Mouse (Mus musculus) heart, postnatal 4 days (tissue): Measurements from ENCODE around the gene Zbtb22. TPM values are rescaled to one million over a fixed set of nuclear protein-coding genes. Genes with fewer than 3 reads are reported as not detected.
A peak's percentile ranks its signal among the peaks of the same experiment; 100 is the strongest.
"Not testable (repeated sequence)": the region's sequence is repeated elsewhere in the genome, so short reads cannot be mapped to it uniquely, and the experiment has no call there.

ENCODE experiments used
- DNase-seq: peaks from one replicate; pipeline ENCODE4 v3.0.0; 2021
- total RNA-seq, 2 experiments: library from RNA; stranded (reverse); gene quantifications; 2 replicates each; pipeline ENCODE4 v1.2.3; 2021

Gene Zbtb22
- 10 to 100 TPM; 34.3 to 35.8 TPM for total RNA-seq

GRCm38 (mm10) chr17:33915671-33916250 lies at the start of gene Zbtb22, which contains the start of gene Tapbp:
TSS of gene Zbtb22 (plus strand) at chr17:33915904.
TSS of gene Tapbp (plus strand) at chr17:33915899.
- peak; percentile 96 for DNase-seq

- not testable (repeated sequence) for DNase-seq
Observed at GRCm38 (mm10) chr17:33873537-33873936, 42.2 kb upstream of the Zbtb22 start, which contains the start of gene Gm7029. TSS of gene Gm7029 (plus strand) at chr17:33873837.

- DNase-seq, result no peak
Observed at GRCm38 (mm10) chr17:33874411-33874810, 41.3 kb upstream of the Zbtb22 start.

- DNase-seq, result peak; percentile 41
Observed at GRCm38 (mm10) chr17:33875797-33876196, 39.9 kb upstream of the Zbtb22 start.

GRCm38 (mm10) chr17:33884320-33884719 lies 31.4 kb upstream of the Zbtb22 start:
- not testable (repeated sequence) for DNase-seq

- DNase-seq, result not testable (repeated sequence)
Observed at GRCm38 (mm10) chr17:33887802-33888201, 27.9 kb upstream of the Zbtb22 start.

GRCm38 (mm10) chr17:33888230-33888629 lies 27.5 kb upstream of the Zbtb22 start:
- not testable (repeated sequence) for DNase-seq

- not testable (repeated sequence) for DNase-seq
Observed at GRCm38 (mm10) chr17:33889941-33890532, 25.7 kb upstream of the Zbtb22 start.

- peak; percentile 100 for DNase-seq
Observed at GRCm38 (mm10) chr17:33890533-33891059, 25.1 kb upstream of the Zbtb22 start, which contains the start of gene Kifc1. TSS of gene Kifc1 (minus strand) at chr17:33890661.

GRCm38 (mm10) chr17:33891357-33891756 lies 24.3 kb upstream of the Zbtb22 start:
- no peak for DNase-seq

- DNase-seq, result not testable (repeated sequence)
Observed at GRCm38 (mm10) chr17:33891892-33892291, 23.8 kb upstream of the Zbtb22 start.

GRCm38 (mm10) chr17:33892429-33892828 lies 23.3 kb upstream of the Zbtb22 start:
- DNase-seq, result no peak

GRCm38 (mm10) chr17:33893011-33893410 lies 22.7 kb upstream of the Zbtb22 start:
- not testable (repeated sequence) for DNase-seq

- peak; percentile 34 for DNase-seq
Observed at GRCm38 (mm10) chr17:33897114-33897794, 18.4 kb upstream of the Zbtb22 start.

GRCm38 (mm10) chr17:33898193-33898592 lies 17.5 kb upstream of the Zbtb22 start:
- DNase-seq, result not testable (repeated sequence)

- no peak for DNase-seq
Observed at GRCm38 (mm10) chr17:33899642-33900041, 16.1 kb upstream of the Zbtb22 start.

GRCm38 (mm10) chr17:33900281-33900988 lies 15.3 kb upstream of the Zbtb22 start:
- DNase-seq, result no peak

- DNase-seq, result no peak
Observed at GRCm38 (mm10) chr17:33900989-33901314, 14.8 kb upstream of the Zbtb22 start.

GRCm38 (mm10) chr17:33901653-33902052 lies 14.1 kb upstream of the Zbtb22 start:
- DNase-seq, result no peak

GRCm38 (mm10) chr17:33902079-33902478 lies 13.6 kb upstream of the Zbtb22 start:
- no peak for DNase-seq

- DNase-seq, result no peak
Observed at GRCm38 (mm10) chr17:33902491-33902890, 13.2 kb upstream of the Zbtb22 start.

GRCm38 (mm10) chr17:33903911-33904651 lies 11.6 kb upstream of the Zbtb22 start:
- not testable (repeated sequence) for DNase-seq
